Mouse (Mus musculus) liver, embryonic 11.5 days (tissue): ENCODE results near the gene Nos2. TPM values are rescaled to one million over a fixed set of nuclear protein-coding genes. Genes with fewer than 3 reads are reported as not detected.

Source experiments
- ATAC-seq: fragments of 200-750 bp; cut with Nextera tagmentation; replicated peaks from 2 replicates; pipeline ENCODE4 v1.8.0; 2017; ENCODE audit warnings: moderate number of reproducible peaks, mild to moderate bottlenecking, moderate TSS enrichment, moderate library complexity; ENCODE audit not compliant: low FRiP score
- DNase-seq: peaks from one replicate; pipeline ENCODE4 v3.0.0-alpha.2; 2017; ENCODE audit warnings: low spot score
- H3K27ac ChIP-seq: fragments of 300-500 bp; sonication (generic); 2 replicates; pipeline ENCODE4 v1.5.1; 2014; ENCODE audit warnings: mild to moderate bottlenecking, low read depth, low read length, control low read depth
- H3K27me3 ChIP-seq: fragments of 300-500 bp; sonication (generic); replicated peaks from 2 replicates; pipeline ENCODE4 v1.6.1; 2014; ENCODE audit warnings: low read length, mixed read lengths; ENCODE audit not compliant: control insufficient read depth, insufficient read depth
- H3K36me3 ChIP-seq: fragments of 300-500 bp; sonication (generic); 2 replicates; pipeline ENCODE4 v1.6.1; 2014; ENCODE audit warnings: mild to moderate bottlenecking, low read length, moderate library complexity, mixed read lengths; ENCODE audit not compliant: control insufficient read depth, insufficient read depth
- H3K4me1 ChIP-seq: fragments of 300-500 bp; sonication (generic); replicated peaks from 2 replicates; pipeline ENCODE4 v1.6.1; 2014; ENCODE audit warnings: low read length, mixed read lengths; ENCODE audit not compliant: control insufficient read depth, insufficient read depth
- H3K4me2 ChIP-seq: fragments of 300-500 bp; sonication (generic); 2 replicates; pipeline ENCODE4 v1.6.1; 2014; ENCODE audit warnings: mild to moderate bottlenecking, control low read depth, moderate library complexity
- H3K4me3 ChIP-seq: fragments of 300-500 bp; sonication (generic); 2 replicates; pipeline ENCODE4 v1.5.1; 2014; ENCODE audit warnings: low read depth, low read length, control low read depth
- H3K9ac ChIP-seq: fragments of 300-500 bp; sonication (generic); 2 replicates; pipeline ENCODE4 v1.6.1; 2014; ENCODE audit warnings: low read depth, low read length, control low read depth
- H3K9me3 ChIP-seq: fragments of 300-500 bp; sonication (generic); 2 replicates; pipeline ENCODE4 v1.6.1; 2016; ENCODE audit warnings: low read length, inconsistent platforms, mixed read lengths; ENCODE audit not compliant: control insufficient read depth
- WGBS: fragments of 180-500 bp; shearing (Covaris S2); extraction: QIAGEN DNeasy Blood & Tissue Kit; methylation state at CpG from one replicate; pipeline ENCODE4 v1.1.7; 2014; 5-methylcytosine and 5-hydroxymethylcytosine counted together
- polyA plus RNA-seq: library from polyadenylated mRNA; unstranded; fragments of >200 nt; fragmentation: Nextera tagmentation; extraction: Ambion mirVana; gene quantifications from 2 replicates; pipeline ENCODE4 v1.2.1, GENCODE M21; 2014

The Nos2 gene
- polyA plus RNA-seq, 1 experiment from 2014 or later = 0.21 TPM

- Histone ChIP-seq H3K4me2 (no peak overlapping the region), H3K9ac (no peak overlapping the region), H3K4me1 (peaks cover 12% of the 10 kb centered on the region), H3K27me3 (no peaks in the 10 kb centered on the region), H3K27ac (no peak overlapping the region), H3K4me3 (no peak overlapping the region), H3K9me3 (no peaks in the 10 kb centered on the region), H3K36me3 (no peaks in the 10 kb centered on the region)
- ATAC-seq = no peak
- 59% methylated on average over 4 of the region's 4 CpGs for WGBS
- DNase-seq = no peak
Observed at GRCm38 (mm10) chr11:78968121-78968520, 47.5 kb downstream of the Nos2 start.

- no peaks in the 10 kb centered on the region for H3K36me3 ChIP-seq
- H3K27ac ChIP-seq = no peak overlapping the region
- DNase-seq (no peak), ATAC-seq (no peak)
- no peaks in the 10 kb centered on the region for H3K27me3 ChIP-seq
- no peak overlapping the region for H3K4me3 ChIP-seq
- H3K4me2 ChIP-seq = no peak overlapping the region
- H3K9ac ChIP-seq = no peak overlapping the region
- H3K9me3 ChIP-seq = no peaks in the 10 kb centered on the region
- peaks cover 12% of the 10 kb centered on the region for H3K4me1 ChIP-seq
- WGBS = 85% methylated on average over 8 of the region's 8 CpGs
Observed at GRCm38 (mm10) chr11:78971096-78971495, 50.5 kb downstream of the Nos2 start.

GRCm38 (mm10) chr11:78971746-78972145 is 51.2 kb downstream of the Nos2 start:
- whole genome bisulfite sequencing = 89% methylated on average over 3 of the region's 3 CpGs
- peaks cover 12% of the 10 kb centered on the region for H3K4me1 ChIP-seq
- no peak for DNase-seq
- no peak overlapping the region for H3K4me3 ChIP-seq
- no peak overlapping the region for H3K9ac ChIP-seq
- no peak overlapping the region for H3K27ac ChIP-seq
- H3K36me3 ChIP-seq = no peaks in the 10 kb centered on the region
- H3K4me2 ChIP-seq = no peak overlapping the region
- no peak for ATAC-seq
- no peaks in the 10 kb centered on the region for H3K9me3 ChIP-seq
- no peaks in the 10 kb centered on the region for H3K27me3 ChIP-seq

GRCm38 (mm10) chr11:78972328-78972727 is 51.7 kb downstream of the Nos2 start:
- ATAC-seq (no peak), DNase-seq (no peak)
- Histone ChIP-seq H3K27ac (no peak overlapping the region), H3K9ac (no peak overlapping the region), H3K36me3 (no peaks in the 10 kb centered on the region), H3K27me3 (no peaks in the 10 kb centered on the region), H3K4me1 (peaks cover 12% of the 10 kb centered on the region), H3K4me3 (no peak overlapping the region), H3K9me3 (no peaks in the 10 kb centered on the region), H3K4me2 (no peak overlapping the region)
- WGBS = 61% methylated on average over 6 of the region's 6 CpGs

GRCm38 (mm10) chr11:78972811-78973351 is 52.3 kb downstream of the Nos2 start:
- Histone ChIP-seq H3K9me3 (no peaks in the 10 kb centered on the region), H3K4me2 (no peak overlapping the region), H3K9ac (no peak overlapping the region), H3K27me3 (no peaks in the 10 kb centered on the region), H3K36me3 (no peaks in the 10 kb centered on the region), H3K4me3 (no peak overlapping the region), H3K4me1 (peaks cover 8% of the 10 kb centered on the region), H3K27ac (no peak overlapping the region)
- ATAC-seq (no peak), DNase-seq (no peak)
- WGBS = 52% methylated on average over 8 of the region's 8 CpGs

GRCm38 (mm10) chr11:78973381-78974150 is 53.0 kb downstream of the Nos2 start:
- Histone ChIP-seq H3K4me2 (no peak overlapping the region), H3K4me1 (peaks cover 8% of the 10 kb centered on the region), H3K27me3 (no peaks in the 10 kb centered on the region), H3K27ac (no peak overlapping the region), H3K36me3 (no peaks in the 10 kb centered on the region), H3K9me3 (no peaks in the 10 kb centered on the region), H3K9ac (no peak overlapping the region), H3K4me3 (no peak overlapping the region)
- 75% methylated on average over 17 of the region's 17 CpGs for WGBS
- DNase-seq = no peak
- no peak for ATAC-seq

GRCm38 (mm10) chr11:78976731-78977510 is 56.3 kb downstream of the Nos2 start:
- DNase-seq = no peak
- Histone ChIP-seq H3K4me3 (no peak overlapping the region), H3K9ac (no peak overlapping the region), H3K27me3 (no peaks in the 10 kb centered on the region), H3K9me3 (no peaks in the 10 kb centered on the region), H3K36me3 (no peaks in the 10 kb centered on the region), H3K27ac (no peak overlapping the region), H3K4me2 (no peak overlapping the region), H3K4me1 (peaks cover 15% of the 10 kb centered on the region)
- no peak for ATAC-seq
- 75% methylated on average over 8 of the region's 8 CpGs for WGBS

GRCm38 (mm10) chr11:78978176-78979019 is 57.8 kb downstream of the Nos2 start:
- Histone ChIP-seq H3K27ac (no peak overlapping the region), H3K9ac (no peak overlapping the region), H3K9me3 (no peaks in the 10 kb centered on the region), H3K27me3 (no peaks in the 10 kb centered on the region), H3K36me3 (no peaks in the 10 kb centered on the region), H3K4me3 (no peak overlapping the region), H3K4me1 (peaks cover 12% of the 10 kb centered on the region), H3K4me2 (no peak overlapping the region)
- DNase-seq (no peak), ATAC-seq (no peak)
- 85% methylated on average over 12 of the region's 12 CpGs for WGBS
